Mouse (Mus musculus) CD4-positive helper T cell, adult 2 months (primary cell): ENCODE data around the gene Ubash3a.
A peak's percentile ranks its signal among the peaks of the same experiment; 100 is the strongest.

Source experiments
- DNase-seq: peaks from one replicate; pipeline ENCODE4 v3.0.0-alpha.2; 2012; ENCODE audit warnings: low read depth, missing footprints, low spot score

Ubash3a gene

GRCm38 (mm10) chr17:31207771-31208334 is at the start of gene Ubash3a:
Gene Ubash3a (plus strand): TSS chr17:31207873.
- DNase-seq = peak; percentile 85

- no peak for DNase-seq
Observed at GRCm38 (mm10) chr17:31157921-31158320, 49.8 kb upstream of the Ubash3a start.

DNA sequence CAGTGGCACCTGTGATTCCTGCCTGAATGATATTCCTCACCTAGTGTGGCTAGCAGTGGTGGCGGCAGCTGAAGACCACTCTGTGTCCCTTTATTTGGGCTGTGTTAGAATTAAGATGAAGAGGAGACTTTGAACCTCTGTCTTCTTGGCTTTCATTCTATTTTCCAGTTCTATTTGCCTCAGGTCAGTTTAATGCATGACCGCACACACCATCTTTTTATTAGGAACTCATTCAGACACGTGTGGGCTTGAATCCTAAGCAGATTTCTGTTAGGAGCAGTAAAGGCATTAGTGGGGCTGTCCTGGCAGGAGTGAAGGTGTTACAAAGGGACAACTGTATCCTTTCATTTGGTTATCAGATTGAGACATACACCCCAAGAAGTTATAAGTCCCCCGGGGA is 47.4 kb upstream of the Ubash3a start:
- no peak for DNase-seq

DNA sequence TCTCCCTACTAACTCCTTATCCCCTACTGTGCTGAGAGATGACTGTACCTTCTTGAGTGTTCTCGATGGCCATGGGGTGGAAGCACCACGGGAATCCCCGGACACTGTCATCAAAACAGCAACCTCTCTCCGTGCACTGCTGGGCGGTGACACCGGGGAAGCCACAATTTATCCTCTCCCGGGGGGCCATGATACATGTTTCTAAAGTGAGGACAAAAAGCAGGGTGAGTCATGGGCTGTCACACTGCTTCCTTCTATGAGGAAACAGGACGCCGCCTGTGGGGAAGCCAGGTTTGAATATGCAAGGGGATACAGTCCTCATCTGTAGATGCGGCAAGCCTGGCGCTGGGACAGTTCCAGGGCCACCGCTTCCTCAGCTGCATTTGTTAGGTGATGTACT is 45.1 kb upstream of the Ubash3a start:
- DNase-seq = no peak

DNA sequence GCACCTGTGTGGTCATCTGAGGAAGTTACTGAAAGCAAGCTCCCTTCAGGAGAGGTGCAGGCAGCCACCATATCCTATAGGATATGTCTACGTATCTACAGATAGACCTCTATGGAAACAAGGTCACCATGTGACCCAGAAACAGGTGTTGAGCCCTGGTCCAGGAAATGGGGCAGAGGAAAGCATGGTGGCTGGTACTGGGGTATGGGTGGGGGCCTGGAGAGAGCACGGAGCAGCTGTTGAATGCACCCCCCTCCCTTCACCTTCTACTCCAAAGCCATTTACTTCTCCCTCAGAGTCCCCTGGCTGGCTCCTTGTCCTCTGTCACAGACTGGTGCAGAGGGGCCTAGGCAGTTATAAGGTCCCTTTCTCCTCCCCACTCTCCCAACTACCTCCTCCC is 43.9 kb upstream of the Ubash3a start:
- no peak for DNase-seq

DNA sequence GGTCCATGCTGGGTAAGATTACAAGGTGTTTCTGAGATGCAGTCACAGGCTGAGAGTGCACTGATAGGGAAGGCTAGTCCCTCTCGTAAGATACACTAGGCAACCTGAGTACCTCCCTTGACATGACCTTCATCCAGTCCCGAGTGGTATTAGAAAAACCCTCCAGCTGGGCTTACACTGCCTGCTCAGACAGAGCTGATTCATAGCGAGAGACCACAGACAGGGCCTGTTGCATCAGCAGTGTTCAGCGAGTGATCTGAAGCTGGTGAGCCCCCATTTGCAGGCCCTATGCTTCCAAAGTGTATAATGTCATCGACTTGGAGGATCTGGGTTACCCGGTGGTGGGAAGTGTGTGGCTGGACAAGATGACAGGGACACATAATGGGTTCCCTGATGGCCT is 42.5 kb upstream of the Ubash3a start, which contains the start of gene Tff1:
Gene Tff1, minus strand, starts transcription at position 151 of the 400 bp plus-strand sequence.
- no peak for DNase-seq

GRCm38 (mm10) chr17:31169796-31170195 is 37.9 kb upstream of the Ubash3a start:
- DNase-seq = no peak

DNA sequence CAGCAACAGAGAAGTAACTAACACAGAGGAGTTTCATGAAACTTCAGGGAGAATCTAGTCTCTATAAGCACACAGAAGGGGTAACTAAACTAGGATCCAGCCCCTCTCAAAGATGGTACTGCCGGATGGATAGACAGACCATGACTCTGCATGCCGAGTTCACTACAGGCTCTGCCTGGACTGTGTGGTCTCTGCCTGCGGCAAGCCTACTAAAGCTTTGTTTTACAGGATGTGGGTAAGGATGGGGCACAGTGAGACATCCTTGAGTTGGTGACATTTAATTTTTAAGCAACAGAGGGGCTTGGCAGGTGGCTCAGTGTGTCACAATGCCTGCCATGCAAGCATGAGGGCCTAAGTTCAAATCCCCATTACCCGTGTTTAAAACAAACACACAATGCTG is 31.4 kb upstream of the Ubash3a start:
- peak; percentile 56 for DNase-seq

- DNase-seq = no peak
Observed at GRCm38 (mm10) chr17:31181490-31181889, 26.2 kb upstream of the Ubash3a start.

DNA sequence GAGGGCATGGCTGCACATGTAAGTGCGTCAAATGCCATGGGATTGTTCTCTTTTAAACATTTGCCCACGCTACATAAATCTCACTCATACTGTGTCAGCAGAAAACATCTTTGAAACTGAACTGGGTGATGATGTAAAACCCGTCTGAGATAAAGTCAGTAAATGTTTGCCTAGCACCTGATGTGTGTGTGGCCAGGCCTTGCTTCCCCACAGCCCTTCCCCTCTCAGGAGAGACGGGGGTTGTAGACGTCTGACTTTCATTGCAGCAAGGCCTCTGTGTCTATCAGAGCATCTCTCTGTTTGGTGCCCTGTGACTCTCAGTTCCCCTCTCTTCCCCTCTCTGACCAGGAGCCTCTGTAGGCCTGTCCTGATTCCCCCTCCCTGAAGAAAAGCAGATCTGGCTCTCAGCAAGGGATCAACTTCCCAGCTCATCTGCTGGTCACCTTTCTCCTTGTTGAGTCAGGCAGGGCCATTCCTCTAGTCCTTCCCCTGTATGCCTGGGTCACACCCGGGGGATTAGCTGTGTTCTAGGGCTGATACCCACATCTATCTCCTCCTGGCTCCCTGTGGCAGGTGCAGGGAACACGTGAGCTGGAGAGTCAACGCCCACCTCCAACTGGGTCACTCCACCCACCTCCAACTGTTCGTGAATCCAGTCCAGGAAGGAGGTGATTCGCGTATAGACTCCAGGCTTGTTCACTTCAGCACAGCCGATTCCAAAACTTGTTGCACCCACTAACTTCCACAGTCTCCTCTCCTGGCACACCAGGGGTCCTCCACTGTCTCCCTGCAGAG is 24.3 kb upstream of the Ubash3a start:
- DNase-seq = no peak

- DNase-seq = peak; percentile 25
Observed at GRCm38 (mm10) chr17:31184269-31184990, 23.2 kb upstream of the Ubash3a start.

- peak; percentile 70 for DNase-seq
Observed at GRCm38 (mm10) chr17:31187370-31187769, 20.3 kb upstream of the Ubash3a start.

- DNase-seq = no peak
Observed at GRCm38 (mm10) chr17:31191825-31192224, 15.8 kb upstream of the Ubash3a start.

DNA sequence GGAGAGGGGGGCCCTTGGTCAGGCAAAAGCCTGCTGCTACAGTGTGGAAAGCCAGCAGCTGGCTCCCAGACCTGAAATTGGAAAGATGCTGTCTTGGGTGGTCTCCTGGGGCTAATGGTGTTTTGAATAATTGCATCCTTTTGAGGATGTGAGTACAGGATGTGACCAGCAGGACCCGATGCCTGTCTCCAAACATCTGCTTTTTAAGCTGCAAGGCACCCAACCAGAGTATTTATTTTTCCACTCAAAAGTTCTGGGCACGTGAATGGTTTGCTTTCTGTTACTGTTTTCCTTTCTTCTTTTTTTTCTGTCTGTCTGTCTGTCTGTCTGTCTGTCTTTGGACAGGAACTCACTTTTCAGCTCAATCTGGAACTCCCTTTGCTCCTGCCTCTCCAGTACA is 15.0 kb upstream of the Ubash3a start:
- no peak for DNase-seq

DNA sequence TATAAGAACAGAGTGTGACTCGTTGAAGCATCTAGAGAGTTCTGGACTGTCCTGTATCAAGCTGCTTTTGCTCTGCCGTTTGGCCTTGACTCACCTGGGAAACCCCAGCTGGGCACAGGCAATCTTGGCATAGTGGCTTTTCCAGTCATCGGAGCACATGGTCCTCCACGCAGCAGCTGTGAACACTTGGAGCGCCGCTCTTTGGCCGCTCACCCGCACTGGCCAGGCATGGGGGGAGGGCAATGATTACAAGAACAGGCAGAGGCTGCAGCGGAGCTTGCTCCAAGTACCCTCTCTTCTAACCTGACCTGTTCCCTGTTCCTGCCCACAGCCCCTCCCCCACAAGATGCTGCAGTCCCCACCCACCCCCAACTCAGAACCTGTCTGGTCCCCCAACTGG is 14.3 kb upstream of the Ubash3a start:
- DNase-seq = no peak

GRCm38 (mm10) chr17:31195207-31195606 is 12.5 kb upstream of the Ubash3a start:
- DNase-seq = no peak

DNA sequence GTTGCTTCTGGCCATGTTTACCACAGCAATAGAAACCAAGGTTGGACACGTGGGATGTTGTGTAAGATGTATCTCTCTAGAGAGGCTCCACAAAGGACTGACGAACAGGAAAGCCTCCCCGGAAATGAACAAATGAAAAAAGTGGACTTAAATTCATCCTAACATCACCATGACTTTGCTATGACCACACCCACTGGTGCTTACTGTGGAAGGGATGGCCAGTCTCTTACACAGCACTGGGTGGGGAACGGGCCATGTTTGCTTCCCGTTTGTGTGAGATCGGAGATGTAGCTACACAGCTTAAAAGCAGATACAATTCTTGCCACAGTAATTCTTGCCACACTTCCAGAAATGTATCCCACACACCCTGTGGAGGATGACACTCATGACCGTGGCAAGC is 11.4 kb upstream of the Ubash3a start:
- no peak for DNase-seq

DNA sequence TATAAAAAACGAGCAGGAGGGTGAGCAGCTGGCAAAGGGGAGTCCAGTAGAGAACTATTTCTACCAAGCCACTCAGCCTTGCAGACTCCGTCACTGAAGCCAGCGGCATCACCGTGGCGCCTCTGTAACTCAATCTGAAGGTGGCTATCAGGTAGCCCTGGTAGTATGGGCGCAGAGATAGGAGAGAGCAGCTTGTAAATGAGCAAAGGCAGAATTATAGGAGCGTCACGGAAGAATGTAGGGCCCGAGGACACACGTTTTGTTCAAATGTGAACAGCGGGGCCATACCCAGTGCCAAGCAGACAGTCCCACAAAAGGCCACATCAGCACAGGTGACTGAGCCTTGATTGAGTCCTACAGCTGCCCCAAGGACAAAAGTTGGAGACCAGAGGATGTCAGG is 8.8 kb upstream of the Ubash3a start, which contains the start of gene Tmprss3:
Gene Tmprss3, minus strand, starts transcription at position 101 of the 400 bp plus-strand sequence.
- no peak for DNase-seq

GRCm38 (mm10) chr17:31208654-31209053 is 981 bp downstream of the Ubash3a start:
- DNase-seq = no peak

- DNase-seq = peak; percentile 47
Observed at GRCm38 (mm10) chr17:31209376-31209930, 1.8 kb downstream of the Ubash3a start.

- peak; percentile 83 for DNase-seq
Observed at GRCm38 (mm10) chr17:31210299-31210698, 2.6 kb downstream of the Ubash3a start.

DNA sequence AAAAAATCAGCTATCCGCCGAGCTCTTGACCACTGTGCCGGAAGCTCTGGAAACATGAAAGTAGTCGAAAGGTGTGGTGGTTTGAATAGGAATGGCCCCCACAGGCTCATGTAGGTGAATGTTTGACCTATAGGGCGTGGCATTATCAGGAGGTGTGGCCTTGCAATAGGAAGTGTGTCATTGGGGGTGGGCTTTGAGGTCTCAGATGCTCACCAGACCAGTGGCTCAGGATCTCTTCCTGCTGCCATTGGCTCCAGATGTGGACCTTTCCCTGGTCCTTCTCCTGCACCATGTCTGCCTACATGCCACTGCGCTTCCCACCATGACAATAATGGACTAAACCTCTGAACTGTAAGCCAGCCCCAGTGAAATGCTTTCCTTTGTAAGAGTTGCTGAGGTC is 4.2 kb downstream of the Ubash3a start:
- peak; percentile 48 for DNase-seq
